Mouse (Mus musculus) right cerebral cortex, adult 2 months (tissue): ENCODE data around the gene Wrap53.
"Not testable (repeated sequence)": the region's sequence is repeated elsewhere in the genome, so short reads cannot be mapped to it uniquely, and the experiment has no call there.

ENCODE experiments used
- DNase-seq, 2 experiments: peaks; one replicate each; pipeline ENCODE4 v3.0.0; 2021 to 2022; ENCODE audit warnings: low spot score in 2 of 2

The Wrap53 gene

DNA sequence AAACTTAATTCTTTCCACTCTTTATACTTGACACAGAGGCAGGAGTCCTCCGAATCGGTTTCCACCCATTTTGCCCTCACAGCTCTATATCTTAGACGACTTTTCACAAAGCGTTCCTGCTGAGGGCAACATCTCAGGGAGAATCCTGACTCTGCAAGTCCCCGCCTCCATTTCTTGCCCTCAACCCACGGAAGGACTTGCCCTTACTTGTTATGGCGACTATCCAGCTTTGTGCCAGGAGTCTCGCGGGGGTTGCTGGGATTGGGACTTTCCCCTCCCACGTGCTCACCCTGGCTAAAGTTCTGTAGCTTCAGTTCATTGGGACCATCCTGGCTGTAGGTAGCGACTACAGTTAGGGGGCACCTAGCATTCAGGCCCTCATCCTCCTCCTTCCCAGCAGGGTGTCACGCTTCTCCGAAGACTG lies at the start of gene Wrap53, which contains the start of gene Trp53:
Gene Wrap53, minus strand, starts transcription at position 165 of the 424 bp plus-strand sequence.
Gene Trp53, plus strand, starts transcription at position 269 of the 424 bp plus-strand sequence.
- peak; percentile 88 to 93 for DNase-seq

DNA sequence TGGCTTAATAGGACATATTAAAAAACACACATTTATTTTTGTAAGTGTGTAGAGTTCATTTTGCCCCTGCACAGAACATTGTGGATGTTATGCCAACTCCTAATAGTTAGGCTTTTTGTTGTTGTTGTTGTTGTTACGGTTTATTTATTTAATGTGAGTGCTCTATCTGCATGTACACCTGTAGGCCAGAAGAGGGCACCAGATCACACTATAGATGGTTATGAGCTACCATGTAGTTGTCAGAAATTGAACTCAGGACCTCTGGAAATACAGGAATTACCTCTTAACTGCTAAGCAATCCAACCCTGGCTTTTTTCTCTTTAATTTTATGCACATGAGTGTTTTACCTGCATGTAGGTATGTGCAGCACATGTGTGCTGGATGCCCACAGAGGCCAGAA lies 49.7 kb upstream of the Wrap53 start:
- no peak for DNase-seq

DNA sequence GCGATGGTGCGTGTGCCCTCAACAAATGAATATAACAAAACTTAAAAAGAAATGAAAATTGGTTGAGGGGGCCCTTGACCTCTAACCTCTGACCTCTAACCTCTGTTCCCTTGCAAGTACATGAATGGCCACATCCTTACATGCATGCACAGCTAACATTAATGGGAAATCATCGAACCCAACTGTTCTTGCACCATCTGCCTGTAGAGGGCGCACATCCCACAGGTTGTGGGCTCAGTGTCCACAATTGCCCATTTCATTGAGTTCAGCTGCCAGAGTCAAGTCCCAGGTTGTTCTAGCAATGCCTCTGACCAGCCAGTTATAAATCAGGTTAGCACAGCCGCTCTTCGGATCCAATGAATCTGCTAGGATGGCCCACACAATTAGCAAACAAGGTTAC lies 48.2 kb upstream of the Wrap53 start:
- peak; percentile 78 to 80 for DNase-seq

DNA sequence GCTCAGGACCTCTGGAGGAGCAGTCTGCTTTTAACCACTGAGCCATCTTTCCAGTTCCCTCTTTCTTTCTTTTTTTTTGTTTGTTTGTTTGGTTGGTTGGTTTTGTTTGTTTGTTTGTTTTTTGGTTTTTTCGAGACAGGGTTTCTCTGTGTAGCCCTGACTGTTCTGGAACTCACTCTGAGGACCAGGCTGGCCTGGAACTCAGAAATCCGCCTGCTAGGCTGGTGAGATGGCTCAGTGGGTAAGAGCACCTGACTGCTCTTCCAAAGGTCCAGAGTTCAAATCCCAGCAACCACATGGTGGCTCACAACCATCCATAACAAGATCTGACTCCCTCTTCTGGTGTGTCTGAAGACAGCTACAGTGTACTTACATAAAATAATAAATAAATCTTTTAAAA lies 44.3 kb upstream of the Wrap53 start:
- not testable (repeated sequence) for DNase-seq

DNA sequence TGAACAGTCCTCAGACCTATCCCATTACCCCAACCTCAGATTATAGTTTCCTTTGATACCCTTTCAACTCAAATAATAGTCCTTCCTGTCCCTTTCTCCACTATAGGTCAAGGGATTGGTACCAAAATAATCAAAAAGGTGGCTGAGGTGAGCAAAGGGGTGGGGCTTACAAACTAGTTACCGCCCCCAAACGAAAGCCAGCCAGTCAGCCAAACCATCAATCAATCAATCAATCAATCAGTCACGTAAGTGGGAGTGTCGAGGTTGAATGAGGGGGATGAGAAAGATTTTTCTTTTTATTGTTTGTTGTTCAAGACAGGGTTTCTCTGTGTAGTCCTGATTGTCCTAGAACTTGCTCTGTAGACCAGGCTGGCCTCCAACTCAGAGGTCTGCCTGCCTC lies 43.0 kb upstream of the Wrap53 start:
- DNase-seq = no peak

DNA sequence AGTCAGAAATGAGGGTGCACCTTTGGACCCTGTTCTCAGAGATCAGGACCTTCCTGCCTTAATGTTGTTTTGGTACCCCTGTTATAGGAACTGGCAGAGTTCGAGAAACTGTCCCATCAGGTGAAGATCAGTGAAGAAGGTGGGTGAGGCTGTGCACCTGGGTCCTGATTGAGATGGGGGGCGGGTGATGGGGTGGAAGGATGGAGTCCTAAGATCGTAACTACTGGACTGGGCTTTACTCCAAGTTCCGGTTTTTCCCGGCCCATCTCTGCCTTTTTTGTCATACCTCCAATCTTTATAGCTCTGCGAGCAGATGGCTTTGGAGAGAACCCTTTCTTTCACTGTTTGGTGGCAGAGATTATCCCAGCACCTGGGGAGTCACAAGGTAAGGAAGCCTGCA lies 42.4 kb upstream of the Wrap53 start:
- no peak for DNase-seq

DNA sequence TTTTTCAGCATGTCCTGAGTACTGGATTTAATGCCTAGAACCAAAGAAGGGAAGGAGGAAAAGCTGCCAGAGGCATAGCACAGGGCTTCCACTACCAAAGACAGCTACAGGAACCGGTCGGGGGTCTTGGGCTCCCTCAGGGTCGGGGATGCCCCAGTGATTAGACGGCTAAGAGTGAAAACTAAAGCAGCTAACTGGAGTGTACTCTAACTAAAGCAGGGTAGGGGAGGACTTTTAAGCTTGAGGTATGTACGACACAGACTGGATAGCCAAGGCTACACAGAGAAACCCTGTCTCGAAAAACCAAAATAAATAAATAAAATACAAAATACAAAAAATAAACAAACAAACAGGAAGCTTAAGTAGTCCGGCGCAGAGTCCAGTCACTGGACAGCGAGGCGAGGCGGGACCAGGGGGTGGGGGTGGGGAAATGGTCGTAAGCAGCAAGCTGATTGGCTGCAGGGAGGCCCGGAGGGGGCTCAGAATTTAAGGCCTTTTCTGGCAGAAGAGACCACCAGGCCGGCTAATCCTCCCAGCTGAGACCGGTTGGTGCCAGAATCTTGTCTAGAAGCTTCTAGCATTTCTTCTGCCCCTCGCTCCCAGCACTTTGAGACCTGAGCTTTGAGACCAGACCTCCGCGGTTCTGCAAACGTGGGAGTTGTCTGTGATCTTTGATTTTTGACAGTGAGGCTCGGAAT lies 41.7 kb upstream of the Wrap53 start, which contains the start of gene Sat2:
Gene Sat2, plus strand, starts transcription at position 454 of the 698 bp plus-strand sequence.
- peak in 1 of 2 experiments; percentile 58 for DNase-seq

DNA sequence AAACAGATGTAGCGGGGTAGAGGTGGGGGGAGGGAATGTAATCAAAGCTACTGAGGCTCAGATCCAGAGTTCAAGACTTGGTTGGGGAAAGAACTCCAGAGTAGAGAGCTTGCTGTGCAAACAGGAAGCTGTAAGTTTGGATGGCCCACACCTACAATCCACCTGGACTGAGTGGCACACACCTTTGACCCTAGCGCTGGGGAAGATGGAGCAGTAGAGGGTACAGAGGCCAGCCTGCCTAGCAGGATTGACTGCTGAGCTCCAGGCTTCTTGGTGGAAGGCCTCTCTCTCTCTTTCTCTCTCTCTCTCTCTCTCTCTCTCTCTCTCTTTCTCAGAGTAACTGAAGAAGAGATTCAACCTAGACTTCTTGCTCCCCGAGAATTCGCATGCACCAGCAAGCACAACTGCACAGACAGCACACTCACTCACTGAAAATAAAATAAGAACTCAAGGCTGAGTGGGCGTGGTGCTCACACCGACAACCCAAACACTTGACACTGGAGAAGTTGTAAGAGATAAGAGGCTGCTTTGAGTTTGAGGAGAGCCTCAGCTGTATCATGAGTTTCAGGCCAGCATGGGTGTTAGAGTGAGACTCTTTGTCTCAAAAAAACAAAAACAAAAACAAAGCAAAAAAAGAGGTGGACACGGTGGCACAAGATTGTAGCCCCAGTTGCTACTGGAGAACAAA lies 40.5 kb upstream of the Wrap53 start:
- DNase-seq = no peak

DNA sequence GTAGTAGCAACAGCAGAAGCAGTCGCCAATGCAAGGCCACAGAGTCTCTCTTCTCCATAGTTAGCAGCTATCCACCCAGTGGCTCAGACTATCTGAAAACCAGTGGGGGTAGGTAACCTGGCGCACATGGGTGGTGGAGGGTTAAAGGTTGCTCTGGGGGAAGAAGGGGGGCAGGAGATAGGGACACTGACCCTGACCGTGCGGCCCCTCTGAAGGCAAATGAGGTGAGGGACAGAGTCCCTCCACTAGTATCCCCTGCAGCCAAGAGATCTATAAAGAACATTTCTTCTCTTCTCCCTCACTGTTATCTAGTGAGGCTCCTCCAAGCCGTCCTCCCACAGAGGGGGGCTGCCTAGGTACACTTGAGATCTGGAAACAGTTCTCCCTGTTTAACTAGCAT lies 37.8 kb upstream of the Wrap53 start, which contains the start of gene Shbg:
Gene Shbg, minus strand, starts transcription at position 101 of the 400 bp plus-strand sequence.
- DNase-seq = no peak

DNA sequence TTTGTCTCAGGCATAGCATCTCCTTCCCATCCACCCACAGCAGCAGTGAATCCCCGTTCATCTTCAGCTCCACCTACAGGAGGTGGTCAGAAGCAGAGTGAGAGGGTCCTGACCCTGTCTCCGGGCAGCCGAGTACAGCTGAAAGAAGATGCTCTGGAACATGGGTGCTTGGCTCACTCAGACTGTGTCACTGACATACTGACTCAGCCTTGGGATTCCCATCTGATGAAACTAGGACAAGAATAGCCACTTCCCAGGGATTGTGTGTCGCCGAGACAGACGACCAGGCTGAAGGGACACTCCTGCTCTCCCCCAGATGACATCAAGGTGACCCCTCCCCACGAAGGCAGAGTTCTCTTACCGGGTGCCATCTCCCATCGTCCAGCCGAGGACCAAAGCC lies 36.7 kb upstream of the Wrap53 start:
- DNase-seq = no peak

DNA sequence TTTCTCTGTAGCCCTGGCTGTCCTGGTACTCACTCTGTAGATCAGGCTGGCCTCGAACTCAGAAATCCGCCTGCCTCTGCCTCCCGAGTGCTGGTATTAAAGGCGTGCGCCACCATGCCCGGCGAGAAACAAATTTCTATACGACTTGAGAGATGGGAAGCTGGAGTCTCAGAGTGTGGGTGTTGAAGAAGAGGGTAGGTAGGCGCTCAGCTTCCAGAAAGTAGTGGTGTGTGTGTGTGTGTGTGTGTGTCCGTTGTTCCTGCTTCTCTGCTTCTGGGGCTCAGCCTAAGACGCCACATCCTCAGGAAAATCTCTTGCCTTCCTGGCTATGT lies 34.2 kb upstream of the Wrap53 start:
- not testable (repeated sequence) for DNase-seq

DNA sequence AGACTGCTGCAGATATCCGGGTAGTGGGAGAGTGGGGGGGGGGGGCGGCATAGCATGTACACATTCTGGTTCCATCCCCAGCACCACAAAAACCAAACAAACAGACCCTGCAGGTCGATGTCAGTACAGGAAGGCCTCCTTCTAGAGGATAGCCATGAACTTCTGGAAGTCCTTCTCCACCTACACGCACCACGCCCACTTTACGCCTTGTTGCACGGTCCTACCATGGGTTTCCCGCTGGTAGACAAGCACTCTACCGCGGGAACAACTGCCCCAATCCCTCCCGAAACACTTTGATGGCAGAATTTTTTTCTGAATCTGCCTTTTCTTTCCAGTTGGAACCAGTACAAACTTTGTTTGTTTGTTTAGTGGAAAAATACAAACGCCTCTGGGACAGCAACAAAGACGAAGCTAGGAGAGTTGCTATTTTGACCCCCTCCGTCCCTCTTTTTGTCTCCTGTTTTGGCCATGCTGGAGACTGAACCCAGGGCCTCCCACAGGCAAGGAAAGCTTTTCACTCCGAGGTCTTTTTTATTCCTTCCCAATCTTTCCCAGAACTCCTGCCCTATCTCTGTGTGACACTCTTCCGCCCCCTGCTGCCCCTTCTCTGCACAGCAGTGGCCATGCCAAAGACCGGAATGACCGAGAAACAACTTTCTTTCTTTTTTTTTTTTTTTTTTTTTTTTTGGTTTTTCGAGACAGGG lies 33.6 kb upstream of the Wrap53 start:
- DNase-seq = peak; percentile 79 to 82

DNA sequence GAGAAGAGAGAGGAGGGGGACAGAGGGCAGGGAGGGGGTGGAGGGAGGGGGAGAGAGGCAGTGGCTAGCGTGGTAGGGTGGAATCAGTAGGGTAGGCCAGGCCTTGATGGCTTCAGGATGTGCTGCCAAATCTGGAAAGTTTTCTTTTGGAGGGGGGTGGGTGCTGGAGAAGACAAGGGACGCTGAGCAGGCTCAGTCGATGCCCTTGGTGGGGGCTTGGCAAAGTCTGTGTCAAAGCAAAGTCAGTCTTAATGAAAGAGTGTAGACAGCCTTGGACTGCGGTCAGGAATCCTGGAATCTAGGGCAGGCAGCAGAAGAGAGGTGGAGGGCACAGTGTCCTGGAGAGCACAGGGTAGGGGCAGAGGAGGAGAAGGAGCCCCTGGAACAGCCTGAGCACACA lies 30.8 kb upstream of the Wrap53 start:
- no peak for DNase-seq

DNA sequence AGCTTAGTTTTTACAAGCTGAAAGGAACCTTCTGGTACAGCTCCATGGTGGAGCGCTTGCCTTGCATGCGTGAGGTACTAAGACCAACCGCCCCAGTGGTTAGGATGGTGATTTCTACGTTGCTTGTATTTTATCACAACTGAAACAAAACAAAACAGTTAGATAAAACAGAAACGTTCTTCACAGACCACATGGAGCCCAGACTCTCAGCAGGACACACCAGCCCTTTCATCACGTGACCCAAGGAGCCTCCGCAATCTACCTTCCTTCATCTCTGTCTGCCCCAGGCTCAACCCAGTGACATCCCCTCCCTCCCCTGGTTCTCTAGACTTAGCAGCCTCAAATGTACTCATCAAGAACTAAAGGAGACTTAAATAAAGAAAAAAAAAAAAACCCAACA lies 29.4 kb upstream of the Wrap53 start:
- DNase-seq = no peak

DNA sequence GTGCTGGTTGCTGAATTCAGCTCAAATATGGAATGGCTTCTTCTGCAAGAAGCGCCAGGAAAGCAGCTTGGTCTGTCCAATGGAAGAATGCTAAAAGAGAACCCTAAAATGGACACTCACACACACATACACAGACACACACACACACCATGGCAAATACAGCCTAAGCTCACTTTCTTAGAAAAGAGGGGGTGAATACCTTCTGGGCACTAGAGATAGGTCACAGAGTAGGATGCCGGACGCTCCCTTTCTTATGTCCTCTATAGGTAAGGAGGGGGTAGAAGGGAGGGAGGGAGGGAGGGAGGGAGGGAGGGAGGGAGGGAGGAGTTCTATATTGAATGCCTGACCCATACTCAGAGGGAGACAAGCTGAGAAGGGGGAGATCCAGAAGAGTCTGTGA lies 28.5 kb upstream of the Wrap53 start:
- no peak for DNase-seq

DNA sequence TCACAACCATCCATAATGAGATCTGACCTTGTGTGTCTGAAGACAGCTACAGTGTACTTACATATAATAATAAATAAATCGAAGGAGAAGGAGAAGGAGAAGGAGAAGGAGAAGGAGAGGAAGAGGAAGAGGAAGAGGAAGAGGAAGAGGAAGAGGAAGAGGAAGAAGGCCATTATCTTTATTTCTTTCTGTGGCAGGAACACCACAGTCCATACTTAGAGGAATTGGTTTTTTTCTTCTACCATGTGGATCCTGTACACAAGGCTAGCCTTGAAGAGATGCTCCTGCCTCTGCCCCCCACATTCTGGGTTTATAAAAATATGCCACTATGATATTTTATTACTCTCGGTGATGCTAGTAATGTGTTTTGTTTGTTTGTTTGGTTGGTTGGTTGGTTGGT lies 26.8 kb upstream of the Wrap53 start:
- no peak for DNase-seq

DNA sequence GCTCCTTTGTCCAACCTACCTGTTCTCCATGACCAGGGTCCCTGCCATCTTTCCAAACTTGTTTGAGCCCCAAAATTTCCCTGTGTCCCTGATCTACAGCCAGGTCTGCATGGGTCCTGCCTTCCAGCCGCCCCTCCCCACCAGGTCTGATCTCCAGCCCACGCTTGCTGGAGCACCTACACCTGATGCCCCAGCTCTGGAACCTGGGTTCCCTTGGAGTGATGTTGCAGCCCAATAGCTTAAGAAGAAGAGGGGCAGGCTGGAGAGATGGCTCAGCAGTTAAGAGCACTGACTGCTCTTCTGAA lies 26.4 kb upstream of the Wrap53 start:
- DNase-seq = no peak

DNA sequence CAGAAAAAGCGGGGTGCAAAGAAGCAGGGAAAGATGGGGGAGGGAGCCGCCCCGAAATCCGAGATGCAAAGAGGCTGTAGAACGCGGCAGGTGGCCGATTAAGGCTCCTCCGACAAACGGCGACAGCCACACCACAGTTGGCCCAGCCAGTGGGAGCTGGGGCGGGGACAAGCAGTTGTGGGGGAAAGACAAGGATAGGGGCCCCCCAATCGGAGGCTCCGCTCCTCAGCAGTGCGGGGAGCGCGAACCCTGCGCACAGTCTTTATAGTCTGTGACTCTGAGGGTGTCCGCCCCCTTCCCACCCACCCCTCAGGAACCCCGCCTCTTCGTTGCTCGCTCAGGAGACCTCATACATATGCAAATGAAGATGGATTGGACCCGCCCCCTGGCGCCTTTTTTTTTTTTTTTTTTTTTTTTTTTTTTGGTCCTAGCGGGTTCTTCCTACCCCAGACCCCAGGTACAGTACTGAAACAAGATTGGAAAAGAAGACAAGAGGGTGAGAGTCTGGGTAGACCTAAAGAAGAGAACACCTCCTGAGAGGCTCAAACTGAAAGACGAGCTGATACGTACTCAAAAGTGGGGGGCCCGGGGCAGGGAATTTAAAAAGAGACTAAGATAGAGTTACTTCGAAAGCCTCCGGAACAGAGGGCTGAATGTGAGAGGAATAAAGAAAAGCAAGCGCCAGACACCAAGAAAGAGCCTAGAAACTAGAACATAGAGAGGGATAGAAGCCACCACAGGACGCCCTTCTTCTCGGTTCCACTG lies 25.9 kb upstream of the Wrap53 start, which contains the start of gene Atp1b2:
Gene Atp1b2, minus strand, starts transcription at position 217 of the 765 bp plus-strand sequence.
- peak; percentile 76 to 80 for DNase-seq

DNA sequence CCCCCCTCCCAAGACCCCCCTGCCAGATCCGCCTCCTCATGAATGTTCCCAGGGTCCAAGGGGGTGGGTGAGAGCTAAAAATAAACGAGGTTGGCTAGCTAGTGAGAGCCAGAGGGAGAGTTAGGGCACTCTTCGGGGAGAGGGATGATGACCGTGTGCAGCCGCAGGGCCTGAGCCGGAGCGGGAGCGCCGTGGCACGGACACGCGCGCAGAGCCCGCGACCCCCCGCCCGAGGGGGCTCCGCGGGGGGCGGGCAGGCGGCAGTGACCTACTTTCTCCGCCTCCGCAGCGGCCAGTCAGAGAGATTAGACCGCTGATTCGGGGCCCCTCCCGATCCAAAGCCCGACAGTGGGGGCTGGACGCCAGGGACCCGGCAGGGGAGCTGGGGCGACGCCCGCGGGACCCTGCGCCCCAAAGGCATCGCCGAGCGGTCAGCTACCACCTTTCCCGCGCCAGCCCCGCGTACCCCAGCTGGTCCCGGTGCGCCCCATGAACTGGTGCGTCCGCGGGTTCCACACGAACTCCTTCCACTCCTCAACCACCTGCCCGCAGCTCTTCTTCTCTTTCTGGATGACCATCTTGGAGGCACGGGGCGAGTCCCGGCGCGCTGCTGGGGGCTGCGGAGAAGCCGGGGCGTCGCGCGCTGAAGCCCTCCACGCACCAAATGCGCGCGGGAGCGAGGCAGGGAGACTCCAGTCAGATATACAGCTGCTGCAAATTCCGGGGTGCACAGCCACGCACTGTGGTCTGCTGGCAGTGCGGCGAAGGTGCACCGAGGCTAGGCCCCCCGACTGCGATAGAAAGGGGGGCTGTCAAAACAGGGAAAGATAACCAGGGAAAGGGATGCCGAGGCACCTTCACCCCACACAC lies 25.0 kb upstream of the Wrap53 start:
- DNase-seq = peak in 1 of 2 experiments; percentile 38

DNA sequence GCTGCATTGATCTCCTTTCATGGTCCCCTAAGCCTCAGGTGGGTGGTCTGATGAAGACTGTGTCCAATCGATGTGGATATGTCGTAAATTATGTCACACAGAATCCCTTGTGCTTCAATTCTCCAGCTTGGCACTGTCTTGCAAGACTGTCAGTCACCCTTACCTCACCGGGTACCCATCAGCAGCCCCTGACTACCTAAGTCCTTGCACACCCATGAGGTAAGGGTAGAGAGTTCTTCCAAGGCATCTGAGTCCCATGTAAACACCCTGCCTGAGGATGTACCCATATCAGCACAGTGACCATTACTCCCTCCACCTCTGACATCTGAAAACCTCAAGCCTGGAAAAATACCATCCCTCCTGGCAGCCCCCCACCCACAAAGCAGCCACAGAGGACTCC lies 24.3 kb upstream of the Wrap53 start:
- DNase-seq = peak in 1 of 2 experiments; percentile 32

DNA sequence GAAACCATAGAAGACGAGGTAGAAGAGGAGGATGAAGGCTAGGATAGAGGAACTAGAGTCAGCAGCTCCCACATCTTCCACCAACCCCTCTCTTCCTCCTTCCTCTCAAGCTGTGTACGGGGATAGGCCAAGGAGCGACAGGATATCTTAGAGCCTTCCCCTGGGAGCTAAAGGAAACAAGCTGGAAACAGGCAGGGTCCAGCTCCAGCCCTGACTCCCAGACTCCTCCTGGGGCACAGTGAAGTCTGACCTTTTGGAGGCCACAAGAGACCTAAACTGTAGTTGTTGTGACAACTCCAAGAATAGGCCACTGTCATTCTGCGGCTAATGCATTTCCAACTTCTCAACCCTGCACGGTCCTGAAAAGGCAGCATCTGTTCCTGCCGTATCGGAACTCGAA lies 23.5 kb upstream of the Wrap53 start:
- no peak for DNase-seq
